Mouse (Mus musculus): ENCODE measurements around the gene Ptrh2. TPM values are rescaled to one million over a fixed set of nuclear protein-coding genes. Genes with fewer than 3 reads are reported as not detected.
A peak's percentile ranks its signal among the peaks of the same experiment; 100 is the strongest.

Ptrh2 gene
- polyA plus RNA-seq, 1 experiment from 2014 or later, result 16.2 TPM

GRCm38 (mm10) chr11:86684126-86685012 lies 584 bp downstream of the Ptrh2 start:
- ChIA-PET POLR2A (interaction anchor here (0.7 to 2.0 kb wide), 3 partner anchors 14 to 233 kb away, joined by 3 to 5 read pairs (median 5); no protein-coding TSS in a partner anchor), CTCF (no interaction called here)
- ATAC-seq (no peak), DNase-seq (ENCODE audit: low read depth, low spot score) (no peak)
- no peak for TF ChIP-seq CTCF (IDR thresholded peaks at IDR 0.05)
- no peaks in the 10 kb centered on the region for H3K27me3 ChIP-seq
- in situ Hi-C loops (cut with MboI; ENCODE audit: low pct_unique_long_range_greater_than_20kb), result loop anchor here (5.0 kb wide), 1 partner anchor 73 kb away; the partner anchor contains the start of gene Cltc

GRCm38 (mm10) chr11:86685366-86685765 lies 1.6 kb downstream of the Ptrh2 start:
- CTCF ChIA-PET, result interaction anchor here (1.0 kb wide), 1 partner anchor 32 kb away, joined by 3 read pairs; no protein-coding TSS in a partner anchor
- POLR2A ChIA-PET, result no interaction called here
- TF ChIP-seq CTCF (IDR thresholded peaks at IDR 0.05), result no peak
- ATAC-seq, result no peak
- in situ Hi-C loops (cut with MboI; ENCODE audit: low pct_unique_long_range_greater_than_20kb), result no loop called here
- no peak for DNase-seq (ENCODE audit: low read depth, low spot score)
- no peaks in the 10 kb centered on the region for H3K27me3 ChIP-seq

GRCm38 (mm10) chr11:86690383-86690782 lies 6.6 kb downstream of the Ptrh2 start:
- CTCF ChIA-PET, result no interaction called here
- ATAC-seq (no peak), DNase-seq (ENCODE audit: low read depth, low spot score) (no peak)
- no peaks in the 10 kb centered on the region for H3K27me3 ChIP-seq
- no peak for TF ChIP-seq CTCF (IDR thresholded peaks at IDR 0.05)
- POLR2A ChIA-PET, result interaction anchor here (0.9 kb wide), 1 partner anchor 9 kb away, joined by 3 read pairs; no protein-coding TSS in a partner anchor
- in situ Hi-C loops (cut with MboI; ENCODE audit: low pct_unique_long_range_greater_than_20kb), result no loop called here

GRCm38 (mm10) chr11:86691482-86691881 lies 7.7 kb downstream of the Ptrh2 start:
- DNase-seq (ENCODE audit: low read depth, low spot score) (no peak), ATAC-seq (peak; percentile 84)
- CTCF ChIA-PET, result no interaction called here
- POLR2A ChIA-PET, result interaction anchor here (1.2 kb wide), 1 partner anchor 11 kb away, joined by 4 read pairs; no protein-coding TSS in a partner anchor
- in situ Hi-C loops (cut with MboI; ENCODE audit: low pct_unique_long_range_greater_than_20kb), result no loop called here
- TF ChIP-seq CTCF (IDR thresholded peaks at IDR 0.05), result no peak
- H3K27me3 ChIP-seq, result no peaks in the 10 kb centered on the region

GRCm38 (mm10) chr11:86691956-86692355 lies 8.2 kb downstream of the Ptrh2 start:
- no peak for DNase-seq (ENCODE audit: low read depth, low spot score)
- no peaks in the 10 kb centered on the region for H3K27me3 ChIP-seq
- POLR2A ChIA-PET, result interaction anchor here (1.2 kb wide), 1 partner anchor 10 kb away, joined by 4 read pairs; no protein-coding TSS in a partner anchor
- CTCF ChIA-PET, result no interaction called here
- TF ChIP-seq CTCF (IDR thresholded peaks at IDR 0.05), result peak; percentile 19
- ATAC-seq, result peak; percentile 14
- in situ Hi-C loops (cut with MboI; ENCODE audit: low pct_unique_long_range_greater_than_20kb), result no loop called here

GRCm38 (mm10) chr11:86692546-86692945 lies 8.8 kb downstream of the Ptrh2 start:
- no peak for ATAC-seq
- no peaks in the 10 kb centered on the region for H3K27me3 ChIP-seq
- in situ Hi-C loops (cut with MboI; ENCODE audit: low pct_unique_long_range_greater_than_20kb), result no loop called here
- no peak for TF ChIP-seq CTCF (IDR thresholded peaks at IDR 0.05)
- CTCF ChIA-PET, result no interaction called here
- POLR2A ChIA-PET, result no interaction called here
- DNase-seq (ENCODE audit: low read depth, low spot score), result no peak

GRCm38 (mm10) chr11:86695461-86695860 lies 11.7 kb downstream of the Ptrh2 start:
- no peak for DNase-seq (ENCODE audit: low read depth, low spot score)
- ATAC-seq, result no peak
- CTCF ChIA-PET, result interaction anchor here (1.1 kb wide), 1 partner anchor 9 kb away, joined by 3 read pairs; no protein-coding TSS in a partner anchor
- no peak for TF ChIP-seq CTCF (IDR thresholded peaks at IDR 0.05)
- in situ Hi-C loops (cut with MboI; ENCODE audit: low pct_unique_long_range_greater_than_20kb), result no loop called here
- no peaks in the 10 kb centered on the region for H3K27me3 ChIP-seq
- POLR2A ChIA-PET, result interaction anchor here (0.7 kb wide), 1 partner anchor 175 kb away, joined by 7 read pairs; no protein-coding TSS in a partner anchor

GRCm38 (mm10) chr11:86701151-86701550 lies 17.4 kb downstream of the Ptrh2 start:
- ATAC-seq (no peak), DNase-seq (ENCODE audit: low read depth, low spot score) (no peak)
- POLR2A ChIA-PET, result no interaction called here
- no peak for TF ChIP-seq CTCF (IDR thresholded peaks at IDR 0.05)
- CTCF ChIA-PET, result interaction anchor here (1.2 to 2.5 kb wide), 3 partner anchors 10 to 22 kb away, joined by 3 to 9 read pairs (median 4); no protein-coding TSS in a partner anchor
- no peaks in the 10 kb centered on the region for H3K27me3 ChIP-seq
- in situ Hi-C loops (cut with MboI; ENCODE audit: low pct_unique_long_range_greater_than_20kb), result no loop called here

- POLR2A ChIA-PET, result no interaction called here
- no peak for ATAC-seq
- TF ChIP-seq CTCF (IDR thresholded peaks at IDR 0.05), result no peak
These were observed 30.8 kb downstream of the Ptrh2 start for GRCm38 (mm10) chr11:86714606-86715005.

GRCm38 (mm10) chr11:86717306-86718065 lies 33.7 kb downstream of the Ptrh2 start:
- CTCF ChIA-PET, result interaction anchor here (1.3 to 1.6 kb wide), 2 partner anchors 16 to 28 kb away, joined by 3 read pairs; no protein-coding TSS in a partner anchor
- no peak for TF ChIP-seq CTCF (IDR thresholded peaks at IDR 0.05)
- no peaks in the 10 kb centered on the region for H3K27me3 ChIP-seq
- POLR2A ChIA-PET, result no interaction called here
- in situ Hi-C loops (cut with MboI; ENCODE audit: low pct_unique_long_range_greater_than_20kb), result no loop called here
- DNase-seq (ENCODE audit: low read depth, low spot score) (no peak), ATAC-seq (no peak)

More at GRCm38 (mm10) chr11:86714606-86715005, 30.8 kb downstream of the Ptrh2 start:
- CTCF ChIA-PET, result no interaction called here
- DNase-seq (ENCODE audit: low read depth, low spot score), result no peak
- H3K27me3 ChIP-seq, result no peaks in the 10 kb centered on the region
- in situ Hi-C loops (cut with MboI; ENCODE audit: low pct_unique_long_range_greater_than_20kb), result no loop called here

Data from Patski (cell line).